Mouse (Mus musculus): ENCODE data around the gene Grrp1. TPM values are rescaled to one million over a fixed set of nuclear protein-coding genes. Genes with fewer than 3 reads are reported as not detected.

Gene Grrp1
- total RNA-seq, 2 experiments from 2014 or later = not detected

Other genes starting within 250 kb of the Grrp1 start
- gene Lin28a, start 235.3 kb downstream of the Grrp1 start, total RNA-seq (2015; ENCODE audit: low replicate concordance) = 1.1 and 2.1 TPM in 2 replicates
- 1.0 and 2.2 TPM in 2 replicates for gene Lin28a, start 235.3 kb downstream of the Grrp1 start, total RNA-seq (2017; ENCODE audit: low replicate concordance)
- not detected in 2 replicates for gene Zfp683, start 200.3 kb downstream of the Grrp1 start, total RNA-seq (2015; ENCODE audit: low replicate concordance)
- not detected in 2 replicates for gene Zfp683, start 200.3 kb downstream of the Grrp1 start, total RNA-seq (2017; ENCODE audit: low replicate concordance)
- 5.0 TPM in 1 of 2 replicates, not detected in the other for gene Crybg2, start 193.3 kb downstream of the Grrp1 start, total RNA-seq (2015; ENCODE audit: low replicate concordance)
- not detected in 2 replicates for gene Crybg2, start 193.3 kb downstream of the Grrp1 start, total RNA-seq (2017; ENCODE audit: low replicate concordance)
- gene Cd52, start 159.0 kb downstream of the Grrp1 start, total RNA-seq (2015; ENCODE audit: low replicate concordance) = 157 and 288 TPM in 2 replicates
- 103 and 211 TPM in 2 replicates for gene Cd52, start 159.0 kb downstream of the Grrp1 start, total RNA-seq (2017; ENCODE audit: low replicate concordance)
- not detected in 2 replicates for gene Ubxn11, start 151.5 kb downstream of the Grrp1 start, total RNA-seq (2015; ENCODE audit: low replicate concordance)
- gene Ubxn11, start 151.5 kb downstream of the Grrp1 start, total RNA-seq (2017; ENCODE audit: low replicate concordance) = 4.5 TPM in 1 of 2 replicates, not detected in the other
- gene Sh3bgrl3, start 125.3 kb downstream of the Grrp1 start, total RNA-seq (2015; ENCODE audit: low replicate concordance) = 129 and 180 TPM in 2 replicates
- 22.6 and 67.0 TPM in 2 replicates for gene Sh3bgrl3, start 125.3 kb downstream of the Grrp1 start, total RNA-seq (2017; ENCODE audit: low replicate concordance)
- gene Cep85, start 67.0 kb downstream of the Grrp1 start, total RNA-seq (2015; ENCODE audit: low replicate concordance) = 91.4 and 93.3 TPM in 2 replicates
- gene Cep85, start 67.0 kb downstream of the Grrp1 start, total RNA-seq (2017; ENCODE audit: low replicate concordance) = 105 and 118 TPM in 2 replicates
- gene Gm7534, start 51.1 kb downstream of the Grrp1 start, total RNA-seq (2015; ENCODE audit: low replicate concordance) = not detected in 2 replicates
- gene Gm7534, start 51.1 kb downstream of the Grrp1 start, total RNA-seq (2017; ENCODE audit: low replicate concordance) = not detected in 2 replicates
- gene Catsper4, start 26.7 kb downstream of the Grrp1 start, total RNA-seq (2015; ENCODE audit: low replicate concordance) = not detected in 2 replicates
- not detected in 2 replicates for gene Catsper4, start 26.7 kb downstream of the Grrp1 start, total RNA-seq (2017; ENCODE audit: low replicate concordance)
- not detected in 2 replicates for gene Cnksr1, start 15.7 kb downstream of the Grrp1 start, total RNA-seq (2015; ENCODE audit: low replicate concordance)
- gene Cnksr1, start 15.7 kb downstream of the Grrp1 start, total RNA-seq (2017; ENCODE audit: low replicate concordance) = not detected in 2 replicates
- gene E130218I03Rik, start 10.4 kb downstream of the Grrp1 start, total RNA-seq (2015; ENCODE audit: low replicate concordance) = not detected in 2 replicates
- gene E130218I03Rik, start 10.4 kb downstream of the Grrp1 start, total RNA-seq (2017; ENCODE audit: low replicate concordance) = not detected in 2 replicates
- gene Zfp593, start 8.5 kb downstream of the Grrp1 start, total RNA-seq (2015; ENCODE audit: low replicate concordance) = 2.2 and 4.6 TPM in 2 replicates
- gene Zfp593, start 8.5 kb downstream of the Grrp1 start, total RNA-seq (2017; ENCODE audit: low replicate concordance) = not detected in 2 replicates
- gene Gm30191, start 7.2 kb downstream of the Grrp1 start, total RNA-seq (2015; ENCODE audit: low replicate concordance) = not detected in 2 replicates
- gene Gm30191, start 7.2 kb downstream of the Grrp1 start, total RNA-seq (2017; ENCODE audit: low replicate concordance) = not detected in 2 replicates
- 39.4 and 45.4 TPM in 2 replicates for gene Pdik1l, start 33.8 kb upstream of the Grrp1 start, total RNA-seq (2015; ENCODE audit: low replicate concordance)
- gene Pdik1l, start 33.8 kb upstream of the Grrp1 start, total RNA-seq (2017; ENCODE audit: low replicate concordance) = 52.6 and 53.7 TPM in 2 replicates
- gene Trim63, start 61.0 kb upstream of the Grrp1 start, total RNA-seq (2015; ENCODE audit: low replicate concordance) = not detected in 2 replicates
- not detected in 2 replicates for gene Trim63, start 61.0 kb upstream of the Grrp1 start, total RNA-seq (2017; ENCODE audit: low replicate concordance)
- gene Slc30a2, start 89.1 kb upstream of the Grrp1 start, total RNA-seq (2015; ENCODE audit: low replicate concordance) = not detected in 2 replicates
- gene Slc30a2, start 89.1 kb upstream of the Grrp1 start, total RNA-seq (2017; ENCODE audit: low replicate concordance) = not detected in 2 replicates
- gene Extl1, start 129.7 kb upstream of the Grrp1 start, total RNA-seq (2015; ENCODE audit: low replicate concordance) = not detected in 2 replicates
- gene Extl1, start 129.7 kb upstream of the Grrp1 start, total RNA-seq (2017; ENCODE audit: low replicate concordance) = not detected in 2 replicates
- gene Pafah2, start 142.2 kb upstream of the Grrp1 start, total RNA-seq (2015; ENCODE audit: low replicate concordance) = 1.8 and 4.2 TPM in 2 replicates
- 0.77 and 5.4 TPM in 2 replicates for gene Pafah2, start 142.2 kb upstream of the Grrp1 start, total RNA-seq (2017; ENCODE audit: low replicate concordance)
- gene Stmn1, start 214.2 kb upstream of the Grrp1 start, total RNA-seq (2015; ENCODE audit: low replicate concordance) = 429 and 552 TPM in 2 replicates
- 378 and 383 TPM in 2 replicates for gene Stmn1, start 214.2 kb upstream of the Grrp1 start, total RNA-seq (2017; ENCODE audit: low replicate concordance)
- 1.7 and 3.6 TPM in 2 replicates for gene Paqr7, start 242.6 kb upstream of the Grrp1 start, total RNA-seq (2015; ENCODE audit: low replicate concordance)
- 1.6 and 1.9 TPM in 2 replicates for gene Paqr7, start 242.6 kb upstream of the Grrp1 start, total RNA-seq (2017; ENCODE audit: low replicate concordance)